Mouse (Mus musculus) embryonic fibroblast, embryonic 13.5 days (primary cell): ENCODE measurements around the gene Arntl.

Experiments used
- CTCF ChIP-seq: IDR thresholded peaks from 2 replicates; pipeline ENCODE4 v1.5.1; 2011; ENCODE audit warnings: mild to moderate bottlenecking, control low read depth, low read length, moderate library complexity, borderline replicate concordance; ENCODE audit not compliant: insufficient read depth
- POLR2A ChIP-seq: IDR thresholded peaks from 2 replicates; pipeline ENCODE4 v1.6.1; 2011; ENCODE audit warnings: low read depth, mild to moderate bottlenecking, control low read depth, low read length, moderate library complexity

DNA sequence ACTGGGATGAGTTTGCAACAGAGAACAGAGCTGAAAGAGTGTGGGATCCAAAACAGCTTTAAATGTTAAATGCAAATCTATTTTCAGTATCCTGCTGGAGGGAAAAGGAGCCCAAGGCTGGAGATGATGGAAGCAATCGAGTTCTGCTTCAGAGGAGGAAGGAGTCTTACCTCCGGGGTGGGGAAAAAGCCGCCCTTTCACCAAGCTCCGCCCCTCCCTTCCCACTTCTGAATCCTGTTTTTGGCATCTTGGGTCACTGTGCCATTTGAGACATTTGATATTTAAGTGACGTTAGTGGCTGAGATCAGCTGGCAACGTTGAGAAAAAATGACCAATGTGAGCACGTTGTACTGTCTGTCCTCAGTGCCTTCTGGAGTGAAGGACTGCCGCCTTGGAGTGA, 8.9 kb downstream of the Arntl start:
- TF ChIP-seq CTCF (no peak), POLR2A (no peak)
